Mouse (Mus musculus): ENCODE measurements around the gene Dut. TPM values are rescaled to one million over a fixed set of nuclear protein-coding genes. Genes with fewer than 3 reads are reported as not detected.

The Dut gene
- polyA plus RNA-seq, 1 experiment from 2014 or later: 220 TPM

GRCm38 (mm10) chr2:125228472-125229409, 18.2 kb upstream of the Dut start:
- Histone ChIP-seq H3K27me3 (ENCODE audit: control insufficient read depth, insufficient read depth, low read length) (no peaks in the 10 kb centered on the region), H3K27ac (ENCODE audit: low read depth, low read length) (no peak overlapping the region), H3K4me2 (no peak overlapping the region), H3K4me3 (ENCODE audit: low read depth, low read length) (no peak overlapping the region), H3K9ac (ENCODE audit: low read length) (no peak overlapping the region), H3K9me3 (ENCODE audit: control insufficient read depth, low read length) (no peaks in the 10 kb centered on the region), H3K36me3 (ENCODE audit: control insufficient read depth, insufficient read depth, low read length) (no peaks in the 10 kb centered on the region), H3K4me1 (ENCODE audit: control insufficient read depth, insufficient read depth, low read length) (no peaks in the 10 kb centered on the region)
- ATAC-seq (ENCODE audit: low FRiP score): no peak
- WGBS: 89% methylated on average over 11 of the region's 11 CpGs
- DNase-seq (ENCODE audit: low spot score, missing footprints): peak; percentile 75

DNA sequence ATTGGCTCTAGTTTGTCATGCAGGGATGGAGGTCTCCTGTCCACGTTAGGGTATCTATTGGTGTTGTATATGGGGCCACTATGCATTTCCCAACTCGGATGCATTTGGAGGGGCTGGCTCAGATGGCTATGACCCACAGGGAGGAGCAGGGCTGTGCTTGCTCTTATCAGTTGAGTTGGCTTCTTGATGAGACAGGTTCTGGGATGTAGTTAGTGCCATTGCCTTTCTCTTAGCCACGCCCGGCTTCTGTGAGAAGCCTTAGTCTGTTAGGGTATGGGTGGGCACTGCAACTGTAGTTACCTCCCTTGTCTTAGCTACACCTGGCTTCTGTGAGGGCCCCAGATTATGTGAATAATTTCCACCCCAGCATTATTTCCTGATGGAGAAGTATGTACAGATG, 14.8 kb upstream of the Dut start:
- Histone ChIP-seq H3K9ac (ENCODE audit: low read length) (no peak overlapping the region), H3K4me3 (ENCODE audit: low read depth, low read length) (no peak overlapping the region), H3K4me2 (no peak overlapping the region), H3K27me3 (ENCODE audit: control insufficient read depth, insufficient read depth, low read length) (no peaks in the 10 kb centered on the region), H3K4me1 (ENCODE audit: control insufficient read depth, insufficient read depth, low read length) (no peaks in the 10 kb centered on the region), H3K27ac (ENCODE audit: low read depth, low read length) (no peak overlapping the region), H3K9me3 (ENCODE audit: control insufficient read depth, low read length) (no peaks in the 10 kb centered on the region), H3K36me3 (ENCODE audit: control insufficient read depth, insufficient read depth, low read length) (no peaks in the 10 kb centered on the region)
- peak; percentile 8 for DNase-seq (ENCODE audit: low spot score, missing footprints)
- ATAC-seq (ENCODE audit: low FRiP score): no peak
- 89% methylated on average over 4 of the region's 4 CpGs for WGBS

DNA sequence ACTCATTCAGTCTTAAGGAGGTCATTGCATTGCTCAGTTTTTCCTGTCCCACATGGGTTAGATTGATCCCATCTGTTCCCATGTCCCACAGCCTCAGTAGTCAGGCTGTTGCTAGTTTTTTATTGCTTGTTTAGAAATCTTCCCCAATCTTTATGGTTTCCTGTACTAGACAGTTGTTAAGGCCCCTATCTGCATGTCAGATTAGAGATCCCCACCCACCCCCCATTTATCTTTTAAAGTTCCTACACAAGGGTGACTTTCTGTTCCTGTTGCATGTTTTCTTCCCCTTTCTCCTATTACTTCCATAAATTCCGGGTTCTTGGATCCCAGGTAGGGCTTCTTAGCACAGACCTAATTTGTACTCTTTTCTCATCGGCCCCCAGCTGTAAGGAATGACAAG, 13.5 kb upstream of the Dut start:
- Histone ChIP-seq H3K4me1 (ENCODE audit: control insufficient read depth, insufficient read depth, low read length) (no peaks in the 10 kb centered on the region), H3K9ac (ENCODE audit: low read length) (no peak overlapping the region), H3K4me2 (no peak overlapping the region), H3K27me3 (ENCODE audit: control insufficient read depth, insufficient read depth, low read length) (no peaks in the 10 kb centered on the region), H3K4me3 (ENCODE audit: low read depth, low read length) (no peak overlapping the region), H3K36me3 (ENCODE audit: control insufficient read depth, insufficient read depth, low read length) (no peaks in the 10 kb centered on the region), H3K9me3 (ENCODE audit: control insufficient read depth, low read length) (no peaks in the 10 kb centered on the region), H3K27ac (ENCODE audit: low read depth, low read length) (no peak overlapping the region)
- DNase-seq (ENCODE audit: low spot score, missing footprints) (peak; percentile 45), ATAC-seq (ENCODE audit: low FRiP score) (no peak)
- 83% methylated on average over 2 of the region's 2 CpGs for WGBS

- Histone ChIP-seq H3K4me3 (ENCODE audit: low read depth, low read length) (no peak overlapping the region), H3K27ac (ENCODE audit: low read depth, low read length) (no peak overlapping the region), H3K9ac (ENCODE audit: low read length) (no peak overlapping the region), H3K27me3 (ENCODE audit: control insufficient read depth, insufficient read depth, low read length) (no peaks in the 10 kb centered on the region), H3K4me1 (ENCODE audit: control insufficient read depth, insufficient read depth, low read length) (no peaks in the 10 kb centered on the region), H3K4me2 (no peak overlapping the region), H3K36me3 (ENCODE audit: control insufficient read depth, insufficient read depth, low read length) (no peaks in the 10 kb centered on the region), H3K9me3 (ENCODE audit: control insufficient read depth, low read length) (no peaks in the 10 kb centered on the region)
- 96% methylated on average over 2 of the region's 2 CpGs for WGBS
- DNase-seq (ENCODE audit: low spot score, missing footprints) (no peak), ATAC-seq (ENCODE audit: low FRiP score) (no peak)
These were observed 12.9 kb upstream of the Dut start for GRCm38 (mm10) chr2:125234049-125234448.

GRCm38 (mm10) chr2:125245545-125246285, 1.3 kb upstream of the Dut start:
- H3K9ac ChIP-seq (ENCODE audit: low read length): no peak overlapping the region

GRCm38 (mm10) chr2:125246669-125247068, 321 bp upstream of the Dut start:
- no peaks in the 10 kb centered on the region for H3K27me3 ChIP-seq (ENCODE audit: control insufficient read depth, insufficient read depth, low read length)
- whole genome bisulfite sequencing: 26% methylated on average over 9 of the region's 9 CpGs
- H3K4me1 ChIP-seq (ENCODE audit: control insufficient read depth, insufficient read depth, low read length): peaks cover 3% of the 10 kb centered on the region; the same call in 1 of the 2 replicates
- H3K4me3 ChIP-seq (ENCODE audit: low read depth, low read length): peak overlapping the region; percentile 72
- H3K9ac ChIP-seq (ENCODE audit: low read length): peak overlapping the region; percentile 92; the same call in 1 of the 2 replicates
- ATAC-seq (ENCODE audit: low FRiP score) (peak; percentile 5; the same call in 1 of the 2 replicates), DNase-seq (ENCODE audit: low spot score, missing footprints) (peak; percentile 92)
- H3K27ac ChIP-seq (ENCODE audit: low read depth, low read length): no peak overlapping the region
- no peaks in the 10 kb centered on the region for H3K9me3 ChIP-seq (ENCODE audit: control insufficient read depth, low read length)
- peak overlapping the region; percentile 77 for H3K4me2 ChIP-seq
- no peaks in the 10 kb centered on the region; the same call in 1 of the 2 replicates for H3K36me3 ChIP-seq (ENCODE audit: control insufficient read depth, insufficient read depth, low read length)

More at GRCm38 (mm10) chr2:125245545-125246285, 1.3 kb upstream of the Dut start:
- no peak for ATAC-seq (ENCODE audit: low FRiP score)
- H3K27me3 ChIP-seq (ENCODE audit: control insufficient read depth, insufficient read depth, low read length): no peaks in the 10 kb centered on the region
- no peak overlapping the region for H3K4me2 ChIP-seq
- 96% methylated on average over 3 of the region's 3 CpGs for WGBS
- DNase-seq (ENCODE audit: low spot score, missing footprints): peak; percentile 79
- no peak overlapping the region for H3K27ac ChIP-seq (ENCODE audit: low read depth, low read length)
- H3K4me3 ChIP-seq (ENCODE audit: low read depth, low read length): no peak overlapping the region
- peaks cover 3% of the 10 kb centered on the region; the same call in 1 of the 2 replicates for H3K4me1 ChIP-seq (ENCODE audit: control insufficient read depth, insufficient read depth, low read length)
- H3K9me3 ChIP-seq (ENCODE audit: control insufficient read depth, low read length): no peaks in the 10 kb centered on the region
- no peaks in the 10 kb centered on the region for H3K36me3 ChIP-seq (ENCODE audit: control insufficient read depth, insufficient read depth, low read length)

DNA sequence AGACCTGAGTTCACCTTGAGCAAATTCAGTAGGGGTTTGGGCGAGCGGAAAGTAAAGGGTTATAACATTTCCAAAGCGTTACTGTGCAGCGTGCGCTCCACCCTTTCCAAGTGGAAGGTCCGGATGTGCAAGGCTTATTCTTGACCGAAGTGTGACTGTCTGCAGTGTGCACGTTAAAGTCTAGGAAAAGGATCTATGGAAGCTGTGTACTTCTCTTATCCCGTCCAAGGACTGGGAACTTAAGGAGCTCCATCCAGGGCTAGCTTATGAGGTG, 909 bp downstream of the Dut start:
- Histone ChIP-seq H3K36me3 (ENCODE audit: control insufficient read depth, insufficient read depth, low read length) (peaks cover 4% of the 10 kb centered on the region; the same call in 1 of the 2 replicates), H3K27me3 (ENCODE audit: control insufficient read depth, insufficient read depth, low read length) (no peaks in the 10 kb centered on the region), H3K4me1 (ENCODE audit: control insufficient read depth, insufficient read depth, low read length) (peaks cover 3% of the 10 kb centered on the region; the same call in 1 of the 2 replicates), H3K27ac (ENCODE audit: low read depth, low read length) (peak overlapping the region; percentile 76; the same call in 1 of the 2 replicates), H3K4me2 (peak overlapping the region; percentile 77), H3K4me3 (ENCODE audit: low read depth, low read length) (peak overlapping the region; percentile 72), H3K9ac (ENCODE audit: low read length) (peak overlapping the region; percentile 92), H3K9me3 (ENCODE audit: control insufficient read depth, low read length) (no peaks in the 10 kb centered on the region)
- ATAC-seq (ENCODE audit: low FRiP score) (no peak), DNase-seq (ENCODE audit: low spot score, missing footprints) (peak; percentile 95)
- under 1% methylated on average over 9 of the region's 9 CpGs for WGBS

DNA sequence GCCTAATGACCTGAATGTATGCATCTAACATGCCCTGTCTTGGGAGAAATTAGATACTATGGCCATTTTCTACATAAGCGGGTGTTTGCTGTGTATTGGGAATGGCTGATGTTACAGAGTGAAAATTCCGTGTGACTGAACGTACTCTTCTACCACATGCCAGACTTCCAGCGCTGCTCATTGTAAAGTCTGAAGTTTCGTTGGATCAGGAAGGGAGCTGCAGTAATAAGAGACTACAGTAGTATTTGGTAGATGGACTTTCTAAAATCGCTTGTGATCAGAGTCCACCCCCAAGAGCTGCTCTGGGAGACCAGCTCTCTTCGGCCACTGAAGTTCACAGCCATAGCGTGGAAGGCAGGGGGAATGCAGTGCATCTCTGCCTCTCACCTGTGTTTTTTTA, 1.3 kb downstream of the Dut start:
- Histone ChIP-seq H3K9me3 (ENCODE audit: control insufficient read depth, low read length) (no peaks in the 10 kb centered on the region), H3K4me2 (peak overlapping the region; percentile 77), H3K27ac (ENCODE audit: low read depth, low read length) (no peak overlapping the region), H3K4me1 (ENCODE audit: control insufficient read depth, insufficient read depth, low read length) (peaks cover 3% of the 10 kb centered on the region; the same call in 1 of the 2 replicates), H3K27me3 (ENCODE audit: control insufficient read depth, insufficient read depth, low read length) (no peaks in the 10 kb centered on the region), H3K36me3 (ENCODE audit: control insufficient read depth, insufficient read depth, low read length) (peaks cover 5% of the 10 kb centered on the region; the same call in 1 of the 2 replicates), H3K4me3 (ENCODE audit: low read depth, low read length) (peak overlapping the region; percentile 72), H3K9ac (ENCODE audit: low read length) (peak overlapping the region; percentile 92)
- 0% methylated on average over 8 of the region's 8 CpGs for WGBS
- ATAC-seq (ENCODE audit: low FRiP score): no peak
- no peak for DNase-seq (ENCODE audit: low spot score, missing footprints)

- Histone ChIP-seq H3K4me2 (peak overlapping the region; percentile 77; the same call in 1 of the 2 replicates), H3K4me3 (ENCODE audit: low read depth, low read length) (no peak overlapping the region), H3K27ac (ENCODE audit: low read depth, low read length) (no peak overlapping the region), H3K27me3 (ENCODE audit: control insufficient read depth, insufficient read depth, low read length) (no peaks in the 10 kb centered on the region), H3K9me3 (ENCODE audit: control insufficient read depth, low read length) (no peaks in the 10 kb centered on the region), H3K9ac (ENCODE audit: low read length) (no peak overlapping the region), H3K36me3 (ENCODE audit: control insufficient read depth, insufficient read depth, low read length) (peaks cover 15% of the 10 kb centered on the region; the same call in 1 of the 2 replicates), H3K4me1 (ENCODE audit: control insufficient read depth, insufficient read depth, low read length) (peaks cover 3% of the 10 kb centered on the region; the same call in 1 of the 2 replicates)
- 80% methylated on average over 4 of the region's 4 CpGs for WGBS
- ATAC-seq (ENCODE audit: low FRiP score) (no peak), DNase-seq (ENCODE audit: low spot score, missing footprints) (peak; percentile 78)
These were observed 2.3 kb downstream of the Dut start for GRCm38 (mm10) chr2:125249339-125249738.

Data from midbrain, embryonic 11.5 days (tissue).